ENCODE assay signal across 12 mouse cellular contexts in the genomic region with DNA sequence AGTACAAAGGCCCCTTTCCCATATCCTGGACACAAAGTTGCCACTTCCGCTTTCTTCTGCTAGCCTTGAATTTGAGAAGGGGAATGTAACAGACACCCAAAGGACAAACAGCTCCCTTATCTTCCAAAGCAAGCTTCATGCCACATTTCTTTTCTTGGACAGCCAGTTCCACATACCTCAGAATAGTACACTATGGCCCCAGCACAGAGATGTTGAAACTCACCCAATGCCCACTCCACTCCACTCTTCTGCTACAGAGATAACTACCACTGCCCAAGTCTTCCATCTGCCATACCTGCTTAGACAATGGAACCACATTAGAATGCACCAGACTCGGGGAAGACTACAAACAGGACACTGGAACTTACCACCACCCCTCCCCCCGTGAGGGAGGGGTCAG.
DNase-seq lines count a peak whose midpoint lies in the region; ATAC-seq lines count a peak whose summit lies in the region.
"Had no signal": no experiment of that assay in that cellular context is flagged by ENCODE, and none has a peak within 500 bp of the region (broad histone marks: within the 10 kb centered on the region; RNA-seq: fewer than 3 reads in every experiment).

No protein-coding gene starts in this region.

- 66% methylated on average over 3 of the region's 3 CpGs for WGBS in heart, embryonic 12.5 days
- 74% methylated on average over 3 of the region's 3 CpGs for WGBS in kidney, embryonic 14.5 days
- WGBS in neural tube, embryonic 13.5 days, result 64% methylated on average over 3 of the region's 3 CpGs

- peak; percentile 92 for DNase-seq in heart, adult 11 months
- DNase-seq in kidney, adult 11 months, result no peak
- DNase-seq in neural tube, embryonic 10.5 days (ENCODE audit: extremely low spot score, low spot score), result no peak
- peak; percentile 27 for DNase-seq in lung, postnatal 36 days
- DNase-seq in liver, result no peak
- DNase-seq: B cell, adult 2 months; midbrain, embryonic 14.5 days had no signal

- H3K4me3 ChIP-seq in heart, embryonic 12.5 days, result no peak overlapping the region
- H3K4me3 ChIP-seq in kidney, embryonic 14.5 days (ENCODE audit: low read length), result no peak overlapping the region
- H3K4me3 ChIP-seq in neural tube, embryonic 13.5 days, result no peak overlapping the region
- H3K4me3 ChIP-seq: liver, embryonic 15.5 days; myocyte had no signal

- no peak for ATAC-seq in heart, embryonic 12.5 days (ENCODE audit: insufficient number of reproducible peaks, low FRiP score)
- no peak for ATAC-seq in kidney, embryonic 14.5 days (ENCODE audit: low FRiP score, low TSS enrichment)
- no peak for ATAC-seq in neural tube, embryonic 13.5 days (ENCODE audit: low read depth)

- H3K27me3 ChIP-seq in heart, embryonic 12.5 days (replicated peaks), result no peaks in the 10 kb centered on the region
- H3K27me3 ChIP-seq in kidney, embryonic 14.5 days (ENCODE audit: control insufficient read depth, insufficient read depth, low read length), result 0 out of 2 replicates have a peak, but pooled peaks cover 3% of the 10 kb centered on the region
- H3K27me3 ChIP-seq in neural tube, embryonic 13.5 days, result no peaks in the 10 kb centered on the region
- H3K27me3 ChIP-seq: liver, embryonic 15.5 days had no signal

- peaks cover 67% of the 10 kb centered on the region for H3K4me1 ChIP-seq in heart, embryonic 12.5 days (replicated peaks)
- peaks cover 19% of the 10 kb centered on the region; the same call in 1 of the 2 replicates for H3K4me1 ChIP-seq in kidney, embryonic 14.5 days (ENCODE audit: control insufficient read depth, insufficient read depth, low read length)
- H3K4me1 ChIP-seq in neural tube, embryonic 13.5 days (replicated peaks), result peaks cover 43% of the 10 kb centered on the region
- H3K4me1 ChIP-seq: liver, embryonic 15.5 days had no signal

- no peak overlapping the region for H3K9ac ChIP-seq in heart, embryonic 12.5 days
- H3K9ac ChIP-seq in kidney, embryonic 14.5 days (ENCODE audit: low read depth, low read length), result no peak overlapping the region
- H3K9ac ChIP-seq in neural tube, embryonic 13.5 days, result no peak overlapping the region
- H3K9ac ChIP-seq: liver, embryonic 15.5 days had no signal

- H3K27ac ChIP-seq in heart, embryonic 12.5 days (ENCODE audit: poor library complexity, severe bottlenecking), result no peak overlapping the region
- peak overlapping the region; percentile 0; the same call in 1 of the 2 replicates for H3K27ac ChIP-seq in kidney, embryonic 14.5 days (ENCODE audit: low read depth, low read length)
- peak overlapping the region; percentile 62; the same call in 1 of the 2 replicates for H3K27ac ChIP-seq in neural tube, embryonic 13.5 days (replicated peaks)
- H3K27ac ChIP-seq: liver, embryonic 15.5 days had no signal

- H3K36me3 ChIP-seq in heart, embryonic 12.5 days, result no peaks in the 10 kb centered on the region
- no peaks in the 10 kb centered on the region for H3K36me3 ChIP-seq in kidney, embryonic 14.5 days (ENCODE audit: control insufficient read depth, insufficient read depth, low read length)
- no peaks in the 10 kb centered on the region for H3K36me3 ChIP-seq in neural tube, embryonic 13.5 days
- H3K36me3 ChIP-seq: liver, embryonic 15.5 days had no signal

- no peak overlapping the region for H3K4me2 ChIP-seq in heart, embryonic 12.5 days
- no peak overlapping the region for H3K4me2 ChIP-seq in kidney, embryonic 14.5 days (replicated peaks; ENCODE audit: low read depth, low read length)
- H3K4me2 ChIP-seq in neural tube, embryonic 13.5 days, result no peak overlapping the region
- H3K4me2 ChIP-seq: liver, embryonic 15.5 days had no signal

- H3K9me3 ChIP-seq in heart, embryonic 12.5 days (replicated peaks), result no peaks in the 10 kb centered on the region
- H3K9me3 ChIP-seq in kidney, embryonic 14.5 days (ENCODE audit: control insufficient read depth, low read length), result no peaks in the 10 kb centered on the region
- H3K9me3 ChIP-seq in neural tube, embryonic 13.5 days, result no peaks in the 10 kb centered on the region
- H3K9me3 ChIP-seq: liver, embryonic 15.5 days had no signal

Comparison
In these comparisons a context has a peak if more than half of its experiments do, and no peak if none do; other contexts are left out.
1. DNase-seq: peak in heart, adult 11 months (single experiment) and lung, postnatal 36 days (single experiment); none in kidney, adult 11 months (single experiment), neural tube, embryonic 10.5 days (single experiment) and liver (single experiment).